Mouse (Mus musculus) lung, postnatal 14 days (tissue): ENCODE data around the gene Vti1a.

Source experiments
- DNase-seq: peaks from one replicate; pipeline ENCODE4 v3.0.0; 2021

Gene Vti1a

DNA sequence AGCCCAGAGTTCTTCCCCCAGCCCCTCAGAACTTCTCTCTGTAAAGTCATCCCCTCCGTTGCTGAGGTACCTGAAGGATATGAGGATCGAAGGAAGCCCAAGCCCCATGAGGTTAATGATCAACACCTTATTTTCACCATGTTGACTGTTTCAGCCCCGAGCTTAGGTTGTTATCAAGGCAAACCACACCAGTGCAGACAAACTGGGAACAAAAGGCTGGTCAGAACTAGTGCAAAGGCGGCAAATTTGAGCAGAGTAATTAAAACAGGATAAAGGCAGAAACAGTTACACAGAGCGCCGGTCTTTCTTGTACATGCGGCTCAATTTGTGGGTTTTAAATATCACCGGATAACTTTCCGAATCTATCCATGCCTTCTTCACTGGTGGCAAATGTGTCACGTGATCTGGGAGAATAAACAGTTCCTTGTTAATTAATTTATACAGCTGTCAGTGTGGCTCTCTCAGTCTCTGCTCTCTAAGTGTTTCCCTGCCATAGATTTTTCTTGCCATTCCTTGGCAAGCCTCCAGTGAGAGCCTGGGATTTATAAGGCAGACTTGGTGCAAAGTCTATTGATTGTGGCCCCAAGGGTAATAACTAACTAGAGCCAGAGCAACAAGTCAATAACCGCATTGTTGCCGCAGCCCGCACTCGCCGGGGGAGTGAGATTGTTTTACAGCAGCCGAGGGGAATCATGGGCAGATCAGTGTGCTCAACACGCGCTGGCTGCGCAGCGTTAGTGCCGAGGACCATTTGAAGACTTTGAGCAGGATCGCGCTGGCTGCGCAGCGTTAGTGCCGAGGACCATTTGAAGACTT is 277.0 kb downstream of the Vti1a start:
- no peak for DNase-seq

DNA sequence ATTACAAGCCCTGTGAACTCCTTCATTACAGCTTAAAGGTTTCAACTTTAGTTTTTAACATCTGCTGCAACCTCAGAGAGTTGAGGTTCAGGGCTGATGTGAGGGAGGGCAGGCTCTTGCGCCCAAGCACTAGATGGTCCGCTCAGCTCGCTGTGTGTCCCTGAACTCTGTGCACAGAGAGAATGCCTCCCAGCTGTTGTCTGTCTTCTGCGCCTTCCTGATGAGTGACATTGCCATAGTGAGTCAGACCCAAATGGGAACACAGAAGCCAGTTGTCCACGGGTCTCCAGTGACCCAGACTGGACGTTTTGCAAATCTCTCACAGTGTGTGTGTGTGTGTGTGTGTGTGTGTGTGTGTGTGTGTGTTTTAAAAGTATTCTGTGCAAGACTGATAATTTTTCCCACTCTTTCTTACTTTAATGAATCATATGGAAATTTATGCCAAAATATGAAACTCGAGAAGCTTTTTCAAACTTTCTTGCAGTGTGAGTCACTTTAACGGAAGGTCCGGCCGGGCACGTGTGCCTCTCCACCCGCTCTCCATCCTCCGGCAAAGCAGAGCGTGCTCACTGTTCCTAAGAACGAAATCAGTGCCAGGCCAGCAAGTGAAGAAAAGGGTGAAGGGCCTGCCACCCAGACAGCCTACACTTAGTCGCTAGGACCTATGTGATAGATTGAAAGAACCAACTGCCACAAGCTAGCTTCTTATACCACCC is 277.8 kb downstream of the Vti1a start:
- peak; percentile 68 for DNase-seq

DNA sequence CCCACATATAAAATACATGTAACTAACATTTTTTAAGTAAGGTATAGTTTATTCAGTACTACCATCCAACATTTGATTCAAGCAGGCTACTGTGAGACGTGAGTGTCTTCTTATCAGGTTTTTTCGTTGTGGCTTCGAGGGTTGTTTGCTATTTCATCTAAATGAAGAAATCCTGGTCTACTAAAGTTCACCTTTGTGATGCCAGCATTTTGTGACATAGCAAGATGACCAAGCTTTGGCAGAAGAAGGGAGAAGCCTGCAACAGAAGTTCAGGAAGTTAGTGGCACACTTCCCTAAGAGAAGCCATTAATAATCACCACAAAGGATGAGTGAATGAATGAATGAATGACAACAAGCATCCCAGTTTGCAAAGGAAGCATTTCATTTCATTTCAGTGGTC is 278.4 kb downstream of the Vti1a start:
- DNase-seq: no peak

DNA sequence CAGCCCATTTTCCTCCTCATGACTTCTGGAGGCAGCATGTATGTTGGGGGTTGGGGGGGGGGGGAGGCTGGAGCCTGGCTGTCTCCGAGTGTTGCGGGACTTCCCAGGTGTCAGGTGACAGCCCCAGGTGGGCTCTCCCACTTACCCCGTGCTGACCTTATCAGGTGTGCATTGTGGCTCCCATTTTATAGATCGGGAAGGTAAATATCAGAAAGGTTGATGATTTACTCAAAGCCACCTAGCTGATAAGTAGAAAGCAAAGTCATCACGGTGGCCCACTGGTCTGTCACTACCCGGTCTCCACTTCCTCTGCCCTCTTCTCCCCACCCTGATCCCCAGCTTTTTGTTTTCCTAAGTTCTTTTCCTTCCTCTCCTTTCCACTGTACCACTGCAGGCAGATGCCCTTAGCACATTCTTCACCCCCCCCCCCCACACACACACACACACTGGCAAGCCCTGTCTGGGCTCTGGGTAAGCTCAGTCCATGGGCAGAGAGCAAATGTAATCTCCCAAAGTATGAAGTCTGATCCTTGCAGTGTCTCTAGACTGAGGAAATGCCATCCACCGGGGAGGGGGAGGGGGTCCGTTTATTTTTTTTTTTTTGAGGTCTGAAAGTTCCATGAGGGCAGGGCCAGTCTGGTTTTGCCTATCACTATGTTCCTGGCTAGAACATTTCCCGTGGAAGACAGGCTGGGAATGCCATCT is 280.0 kb downstream of the Vti1a start:
- DNase-seq: no peak

DNA sequence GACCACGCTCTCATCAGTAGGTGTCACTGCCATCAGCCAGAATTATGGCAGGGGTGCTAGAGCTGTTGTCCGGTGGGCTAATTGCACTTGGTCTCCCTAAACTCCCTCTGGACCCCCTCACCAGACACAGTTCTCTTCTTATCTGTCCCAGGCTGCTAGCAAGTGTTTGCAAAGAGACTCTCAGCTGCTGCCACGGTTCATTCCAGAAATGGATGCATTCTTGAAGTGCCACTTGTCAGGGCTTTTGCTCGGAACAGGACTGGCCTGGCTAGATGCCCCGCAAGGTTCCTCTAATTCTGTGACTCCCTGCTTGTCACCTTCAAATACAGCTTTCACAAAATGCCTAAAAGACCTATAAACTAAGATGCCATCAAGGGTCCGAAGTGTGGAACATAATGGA is 280.7 kb downstream of the Vti1a start:
- peak; percentile 22 for DNase-seq

DNA sequence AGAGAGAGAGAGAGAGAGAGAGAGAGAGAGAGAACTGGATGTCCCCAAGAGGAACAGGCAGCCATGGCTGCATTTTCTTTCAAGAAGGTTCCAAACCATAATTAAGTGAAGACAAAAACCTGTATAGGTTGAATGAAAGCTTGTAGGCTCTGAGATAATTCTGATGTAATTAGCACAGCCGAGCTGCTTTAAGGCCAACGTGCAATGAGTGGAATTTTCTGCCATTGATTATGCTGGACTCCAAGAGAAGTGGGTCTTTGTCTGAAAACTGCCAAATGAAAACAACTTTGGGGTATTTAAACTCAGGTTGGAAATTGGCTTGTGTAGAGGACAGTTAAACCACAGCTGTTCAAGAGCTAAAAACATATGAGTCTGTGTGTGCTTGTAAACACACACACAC is 281.2 kb downstream of the Vti1a start:
- DNase-seq: no peak

DNA sequence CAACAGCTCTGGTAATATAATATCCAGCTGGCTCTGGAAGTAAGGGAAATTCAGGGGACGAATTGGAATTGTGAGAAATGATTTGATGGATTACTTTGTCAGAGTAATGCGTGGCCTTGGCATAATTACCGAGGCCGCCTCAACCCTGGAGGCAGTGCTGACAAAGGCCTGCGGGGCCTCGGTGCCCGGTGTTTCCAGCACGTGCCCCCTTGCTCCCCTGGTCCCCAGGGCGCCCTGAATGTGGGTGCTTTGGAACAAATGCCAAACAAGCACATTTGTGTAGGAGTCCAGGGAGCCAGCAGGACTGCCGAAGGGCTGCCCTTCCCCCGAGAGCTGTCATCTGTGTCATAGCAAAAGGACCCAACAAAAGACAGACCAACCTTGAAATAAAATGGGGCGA is 281.9 kb downstream of the Vti1a start:
- no peak for DNase-seq

DNA sequence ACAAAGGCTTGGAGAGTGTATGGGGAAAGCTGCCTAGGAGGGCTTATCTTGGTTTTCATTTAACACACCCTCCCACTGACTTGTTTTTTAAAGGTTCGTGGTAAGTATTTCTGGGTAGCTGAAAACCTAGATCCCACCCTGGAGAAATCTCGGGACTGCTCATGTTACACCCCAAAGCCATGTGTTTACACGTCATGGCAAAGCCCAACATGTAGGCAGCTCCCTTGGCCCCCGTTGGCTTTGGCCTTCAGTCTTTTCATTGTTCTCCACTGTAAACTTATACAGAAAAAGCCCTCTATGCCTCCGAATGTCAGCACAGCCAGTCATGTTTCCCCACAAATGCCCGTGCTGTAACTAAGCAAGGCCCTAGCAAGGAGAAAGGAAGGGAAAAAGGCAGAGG is 283.0 kb downstream of the Vti1a start:
- DNase-seq: no peak

DNA sequence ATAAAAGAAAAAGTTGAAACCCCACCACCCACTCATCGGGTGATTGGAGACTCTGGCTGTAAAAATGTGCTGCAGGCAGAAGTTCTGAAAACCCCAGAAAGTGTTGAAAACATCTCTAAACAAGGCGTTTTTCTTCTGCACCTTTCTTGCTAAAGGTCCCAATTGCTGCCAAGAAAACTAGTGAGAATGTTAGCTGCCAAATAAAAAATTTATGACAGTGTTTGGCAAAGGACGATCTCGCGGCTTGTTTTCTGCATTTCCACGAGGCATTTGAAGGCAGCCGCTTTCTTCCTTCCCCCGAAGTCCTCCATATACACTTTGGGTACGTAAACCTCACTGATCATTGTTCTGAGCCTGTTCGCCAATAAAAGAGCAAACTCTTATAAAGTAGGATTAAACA is 291.6 kb downstream of the Vti1a start:
- no peak for DNase-seq

DNA sequence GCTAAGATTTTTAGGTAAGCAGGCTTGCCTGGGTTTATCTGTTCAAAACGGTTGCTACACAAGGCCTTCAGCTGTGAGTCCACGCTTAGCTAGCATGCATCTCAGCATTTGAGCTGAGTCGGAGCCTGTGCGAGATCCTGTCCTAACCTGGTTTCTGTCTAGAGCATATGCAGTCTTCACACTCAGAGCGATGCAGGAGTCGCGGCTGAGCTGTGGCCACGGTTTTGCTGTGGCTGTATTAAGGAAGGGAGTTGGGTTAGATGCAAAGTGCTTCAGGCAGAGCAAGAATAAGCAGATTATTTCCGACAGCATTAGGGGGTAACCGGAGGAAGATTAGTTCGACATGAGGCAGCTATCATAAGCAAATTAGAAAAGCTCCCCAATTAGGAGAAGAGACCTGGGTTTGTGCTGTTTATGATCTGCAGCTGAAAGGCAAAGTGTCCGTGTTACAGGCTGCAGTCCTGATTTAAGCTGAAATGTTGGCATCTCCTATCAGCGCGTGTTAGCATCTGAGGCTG is 292.8 kb downstream of the Vti1a start:
- no peak for DNase-seq

DNA sequence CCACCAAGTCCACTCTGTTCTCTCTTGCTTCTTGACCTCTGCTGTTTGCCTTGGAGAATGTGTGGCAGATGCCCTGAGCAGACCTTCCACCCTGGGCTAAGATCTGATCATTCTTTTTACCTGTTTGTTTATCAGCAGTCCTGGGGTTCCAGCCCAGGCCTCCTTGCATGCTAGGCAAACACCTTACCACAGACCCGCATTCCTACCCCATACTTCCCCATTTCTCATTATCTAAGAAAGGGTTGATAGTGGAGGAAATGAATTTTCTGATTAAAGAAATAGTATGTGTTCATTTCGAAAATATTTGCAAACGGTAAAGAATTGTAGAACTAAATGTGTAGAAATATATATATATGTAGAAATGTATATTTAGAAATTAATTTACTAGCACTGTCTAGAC is 293.7 kb downstream of the Vti1a start:
- DNase-seq: no peak

DNA sequence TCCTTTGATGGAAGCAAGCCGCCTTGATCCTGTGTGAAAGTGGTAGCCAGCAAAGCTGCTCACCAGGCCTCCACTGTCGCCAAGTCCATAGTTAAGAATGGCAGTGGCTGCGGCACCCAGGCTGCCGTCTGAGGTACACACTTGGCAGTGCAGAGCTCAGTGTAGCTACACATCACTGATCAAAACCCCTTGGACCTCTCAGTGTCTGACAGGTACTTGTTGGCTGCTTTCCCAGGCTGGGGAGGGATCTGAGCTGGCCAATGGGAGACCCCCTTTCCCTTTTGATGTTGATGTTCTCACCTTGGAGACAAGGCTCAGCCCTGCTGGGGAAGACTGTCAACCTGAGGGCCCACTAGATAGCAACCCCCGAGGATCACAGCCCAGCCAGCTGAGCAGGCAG is 299.6 kb downstream of the Vti1a start:
- DNase-seq: no peak

DNA sequence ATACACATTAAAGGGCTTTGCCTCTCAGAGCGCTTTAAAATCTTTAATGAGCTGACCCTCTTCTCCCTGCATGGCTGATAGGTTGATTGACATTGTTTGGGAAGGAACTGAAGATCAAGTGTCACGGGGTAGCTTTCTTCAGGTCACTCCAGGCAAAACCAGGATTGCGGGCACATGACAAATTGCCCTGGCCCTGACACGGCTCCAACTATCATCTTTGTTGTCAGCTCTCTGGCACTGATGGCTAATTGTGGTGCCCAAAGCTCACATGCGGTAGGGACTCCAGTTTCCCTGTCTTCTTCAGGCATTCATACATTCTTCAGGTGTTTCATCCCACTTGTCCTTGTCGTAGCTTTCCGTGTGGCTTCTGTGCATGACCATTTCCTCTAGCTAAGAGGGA is 300.2 kb downstream of the Vti1a start:
- no peak for DNase-seq

DNA sequence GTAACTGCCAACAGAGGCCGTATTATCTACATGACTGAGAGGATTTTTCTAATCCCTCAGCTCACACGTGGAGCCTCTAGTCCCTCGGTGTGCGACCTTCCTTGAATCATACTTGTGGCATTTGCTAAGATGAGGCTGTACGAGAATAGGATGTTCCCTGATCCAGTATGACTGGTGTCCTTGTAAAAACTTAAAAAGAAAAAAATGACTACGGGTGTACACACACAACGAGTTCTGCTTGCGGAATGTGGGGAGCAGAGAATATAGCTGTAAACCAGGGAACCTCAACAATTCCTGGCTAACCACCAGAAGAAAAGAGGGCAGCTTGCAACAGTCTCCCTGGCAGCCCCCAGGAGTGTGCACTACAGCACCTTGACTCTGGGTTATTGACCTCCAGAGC is 300.8 kb downstream of the Vti1a start:
- DNase-seq: no peak

DNA sequence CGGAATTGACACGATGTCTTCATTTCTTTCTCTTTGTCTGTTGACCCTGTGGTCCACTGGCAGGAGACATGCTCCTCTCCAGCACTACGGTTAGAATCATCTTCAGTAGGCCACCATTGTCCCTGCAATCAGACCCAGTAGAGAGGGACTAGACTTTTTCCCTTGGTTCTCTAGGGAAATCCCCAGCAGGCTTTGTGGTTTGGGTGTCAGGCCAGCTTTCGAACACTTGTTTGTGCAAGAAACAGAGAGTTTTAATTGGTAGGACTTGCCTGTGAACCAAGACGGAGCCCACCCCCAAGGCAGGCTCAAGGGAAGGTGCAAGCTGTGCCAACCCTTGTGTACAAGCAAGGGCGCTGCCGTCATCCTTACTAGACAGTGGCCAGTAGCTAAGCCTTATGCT is 302.5 kb downstream of the Vti1a start:
- no peak for DNase-seq

DNA sequence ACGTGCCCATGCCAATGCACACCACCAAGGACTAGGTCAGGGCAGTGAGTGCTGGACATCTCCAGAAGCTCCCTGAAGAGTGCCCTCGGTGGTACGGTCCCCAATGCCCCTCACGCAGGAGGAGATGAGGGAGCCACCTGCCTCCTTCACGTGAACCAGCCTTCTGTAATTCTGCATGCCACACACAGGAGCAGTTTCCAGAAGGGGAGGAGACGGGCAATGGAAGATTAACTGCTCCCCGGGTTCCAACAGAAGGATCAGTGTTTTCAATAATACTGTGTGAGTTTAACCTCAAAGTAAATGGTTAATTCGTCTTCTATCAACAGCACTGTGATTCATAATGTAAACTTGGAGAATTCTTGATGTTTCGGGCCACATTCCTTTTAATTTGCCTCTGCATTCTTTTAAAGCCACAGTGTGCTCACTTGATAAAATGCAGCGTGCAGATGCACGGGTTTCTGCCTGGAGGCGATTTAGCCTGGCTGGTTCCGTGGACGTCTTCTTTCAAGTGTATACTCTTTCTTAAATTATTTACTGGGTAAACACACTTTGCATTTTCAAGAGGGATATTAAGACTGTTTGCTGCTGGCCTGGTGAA is 304.4 kb downstream of the Vti1a start:
- no peak for DNase-seq

DNA sequence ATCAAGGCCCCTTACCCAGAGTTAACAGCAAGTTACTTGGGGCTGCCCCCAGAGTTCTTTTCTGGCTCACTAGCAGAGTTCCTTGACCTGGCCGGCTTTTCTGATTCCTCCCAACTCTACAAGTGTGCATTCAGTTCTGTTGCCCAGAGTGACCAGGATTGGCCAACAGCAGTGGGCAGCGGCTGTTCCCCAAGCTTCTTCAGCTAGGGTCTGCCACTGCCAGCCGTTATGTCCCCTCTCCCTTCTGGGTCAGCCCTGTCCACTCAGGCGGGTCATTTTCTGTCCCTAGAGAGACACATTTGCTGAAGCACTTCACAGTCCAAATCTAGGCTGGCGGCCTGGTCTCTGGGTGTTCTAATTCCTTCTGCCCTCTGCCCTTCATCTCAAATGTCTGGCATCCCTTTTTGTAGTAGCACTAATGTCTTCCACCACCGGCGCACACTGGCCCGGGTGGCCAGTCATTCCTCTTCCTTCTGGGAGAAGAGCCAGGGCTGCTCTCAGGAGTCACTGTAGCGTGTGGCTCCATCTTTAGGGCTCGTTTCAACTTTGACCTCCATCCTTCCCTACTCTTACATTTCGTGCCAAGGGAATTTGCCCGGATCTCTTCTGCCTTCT is 305.0 kb downstream of the Vti1a start:
- no peak for DNase-seq

DNA sequence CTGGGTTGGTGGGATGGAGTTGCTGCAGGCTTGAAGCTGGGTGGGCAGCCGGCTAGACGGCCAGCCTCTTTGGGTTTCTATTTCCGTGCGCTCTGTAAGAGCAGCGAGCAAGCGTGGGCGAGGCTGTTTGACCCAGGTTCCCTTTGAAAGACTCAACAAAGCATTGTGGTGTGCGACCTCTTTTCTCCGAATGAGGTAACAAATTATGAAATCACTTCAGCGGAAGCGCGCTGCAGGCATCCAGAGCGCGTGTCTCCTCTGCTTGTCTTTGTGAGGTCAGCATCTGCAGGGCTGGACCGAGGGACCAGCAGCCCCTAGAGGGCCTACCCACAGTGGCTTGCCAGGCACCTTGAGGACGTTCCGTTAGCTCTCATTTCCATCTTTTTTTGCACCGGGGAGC is 306.7 kb downstream of the Vti1a start:
- no peak for DNase-seq

DNA sequence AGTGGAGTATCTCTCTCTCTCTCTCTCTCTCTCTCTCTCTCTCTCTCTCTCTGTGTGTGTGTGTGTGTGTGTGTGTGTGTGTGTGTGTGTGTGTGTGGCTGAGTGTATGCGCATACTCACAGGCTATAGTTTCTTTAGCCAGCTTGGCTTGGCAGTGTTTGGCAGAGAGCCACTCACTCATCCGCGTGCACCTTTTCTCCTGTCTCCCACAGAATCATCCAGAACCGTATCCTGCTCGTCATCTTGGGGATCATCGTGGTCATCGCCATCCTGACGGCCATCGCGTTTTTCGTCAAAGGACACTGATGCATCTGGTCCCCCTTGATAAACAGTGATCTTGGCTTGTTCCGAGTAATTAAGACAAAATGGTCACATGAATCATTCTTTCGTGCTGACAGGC is 307.5 kb downstream of the Vti1a start:
- DNase-seq: no peak

DNA sequence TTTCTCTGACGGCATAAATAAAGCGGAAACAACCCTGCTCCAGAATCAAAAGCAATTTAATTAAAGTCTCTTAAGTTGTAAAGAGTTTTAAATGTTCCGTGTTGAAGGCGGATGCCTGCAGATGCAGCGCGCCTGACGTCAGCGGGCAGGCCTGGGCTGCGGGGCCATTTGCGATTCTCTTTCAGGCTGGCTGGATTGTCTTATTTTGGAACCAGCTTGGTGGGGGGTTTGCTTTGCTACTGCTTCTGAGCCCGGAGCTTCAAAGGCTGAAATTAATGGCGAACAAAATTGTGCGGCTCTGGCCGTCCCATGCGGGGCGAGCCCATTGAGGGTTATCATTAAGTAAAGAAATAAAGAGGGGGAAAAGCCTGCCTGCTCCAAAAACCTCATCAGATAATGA is 310.4 kb downstream of the Vti1a start:
- no peak for DNase-seq

DNA sequence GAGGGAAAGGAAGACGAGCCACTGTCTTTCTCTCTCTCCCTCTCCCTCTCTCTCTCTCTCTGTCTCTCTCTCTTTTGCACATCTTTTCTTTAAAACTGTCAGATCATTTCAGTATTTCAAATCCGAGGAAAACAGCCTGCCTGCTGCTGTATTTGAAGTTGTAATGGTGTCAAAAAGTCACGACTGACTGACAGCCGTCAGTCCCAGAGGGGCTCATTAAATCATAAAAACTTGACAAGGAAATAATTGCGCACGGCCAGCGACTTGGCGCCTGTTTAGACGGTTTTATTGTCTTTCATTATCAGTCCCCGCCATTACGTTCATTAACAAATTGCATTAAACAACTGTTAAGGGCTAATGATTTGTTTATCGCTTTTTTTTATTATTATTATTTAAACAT is 310.9 kb downstream of the Vti1a start:
- no peak for DNase-seq

DNA sequence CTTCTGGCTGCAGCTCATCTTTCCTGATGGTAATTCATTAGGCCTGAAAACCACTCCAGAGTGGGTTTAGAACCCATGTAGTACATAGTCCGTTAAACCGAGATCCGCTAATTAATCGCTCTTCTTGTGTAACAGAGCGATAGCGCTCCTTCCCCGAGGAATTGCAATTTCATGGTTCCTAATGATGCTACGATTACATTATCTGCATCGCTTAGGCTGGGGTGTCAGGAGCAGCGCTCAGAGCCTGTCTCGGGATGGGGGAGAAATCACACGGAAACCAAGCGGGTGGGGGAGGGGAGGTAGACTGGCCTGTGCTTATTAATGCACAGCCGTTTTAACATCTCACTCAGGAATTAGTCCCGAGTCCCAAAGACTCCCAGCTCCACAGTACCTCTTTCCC is 319.4 kb downstream of the Vti1a start:
- DNase-seq: no peak

DNA sequence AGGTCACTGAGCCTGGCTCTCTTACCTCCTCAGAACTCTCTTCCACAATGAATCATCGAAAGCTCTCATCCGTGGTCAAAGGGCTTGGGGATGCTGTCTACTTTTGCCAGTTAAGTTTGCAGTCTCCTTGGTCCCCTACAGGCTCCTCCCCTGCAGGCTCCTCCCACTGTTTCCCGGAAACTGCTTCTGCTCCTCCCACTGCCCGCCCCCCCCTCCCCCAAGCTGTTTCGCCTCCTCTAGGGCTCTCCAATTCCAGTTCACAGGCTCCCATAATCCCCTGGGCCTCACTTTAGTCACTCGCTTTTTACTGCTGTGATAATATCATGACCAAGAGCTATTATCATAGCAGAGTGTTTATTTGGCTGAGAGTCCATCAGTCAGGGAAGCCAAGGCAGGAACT is 324.2 kb downstream of the Vti1a start:
- no peak for DNase-seq
